Mouse (Mus musculus) CH12.LX (cell line): ENCODE results near the gene Atp6v0c. TPM values are rescaled to one million over a fixed set of nuclear protein-coding genes. Genes with fewer than 3 reads are reported as not detected.

Experiments used
- DNase-seq: peaks from one replicate; pipeline ENCODE4 v3.0.0-alpha.2; 2013; ENCODE audit errors: extremely low read depth
- H3K27ac ChIP-seq: 2 replicates; pipeline ENCODE4 v1.5.1; 2012; ENCODE audit warnings: low read depth, mild to moderate bottlenecking, control low read depth, moderate library complexity; ENCODE audit not compliant: insufficient read depth
- H3K27me3 ChIP-seq: replicated peaks from 2 replicates; pipeline ENCODE3; 2012; ENCODE audit warnings: inconsistent platforms
- H3K36me3 ChIP-seq, 2 experiments: replicated peaks in 1 of 2; 2 replicates each; pipeline versions ENCODE3 to v1.6.1; 2012; ENCODE audit warnings: inconsistent platforms in 1 of 2, low read length in 1 of 2, mild to moderate bottlenecking in 1 of 2, mixed read lengths in 1 of 2, moderate library complexity in 1 of 2; ENCODE audit not compliant: control insufficient read depth in 1 of 2, insufficient read depth in 1 of 2
- H3K4me1 ChIP-seq, 2 experiments: 2 replicates each; pipeline ENCODE4 v1.6.1; 2012; ENCODE audit warnings: inconsistent platforms in 1 of 2, moderate library complexity in 1 of 2; ENCODE audit not compliant: insufficient read depth in 2 of 2, control insufficient read depth in 1 of 2
- H3K4me2 ChIP-seq: 2 replicates; pipeline ENCODE4 v1.6.1; 2012; ENCODE audit warnings: low read depth, mild to moderate bottlenecking, control low read depth; ENCODE audit not compliant: poor library complexity, insufficient read depth, severe bottlenecking
- H3K4me3 ChIP-seq, 3 experiments: fragments of 150-350 bp in 1 of 3; sonication (generic) in 1 of 3; replicated peaks in 1 of 3; 2 replicates each; pipeline versions ENCODE3 to v1.5.1; 2011 to 2012; ENCODE audit warnings: low read depth in 2 of 3, low read length in 2 of 3, mild to moderate bottlenecking in 2 of 3, moderate library complexity in 2 of 3, control low read depth in 1 of 3, improper control_type of control experiment in 1 of 3, inconsistent platforms in 1 of 3, mixed read lengths in 1 of 3; ENCODE audit not compliant: poor library complexity in 1 of 3
- H3K79me2 ChIP-seq: replicated peaks from 2 replicates; pipeline ENCODE4 v1.6.1; 2012; ENCODE audit warnings: mild to moderate bottlenecking, moderate library complexity; ENCODE audit not compliant: control insufficient read depth, poor library complexity, insufficient read depth, severe bottlenecking; ENCODE audit errors: extremely low read depth
- H3K9ac ChIP-seq: 2 replicates; pipeline ENCODE4 v1.6.1; 2012; ENCODE audit warnings: low read depth, mild to moderate bottlenecking, control low read depth, moderate library complexity; ENCODE audit not compliant: insufficient read depth
- H3K9me3 ChIP-seq: replicated peaks from 2 replicates; pipeline ENCODE3; 2012; ENCODE audit warnings: low read length, inconsistent platforms, mixed read lengths
- BHLHE40 ChIP-seq: IDR thresholded peaks from 2 replicates; pipeline ENCODE4 v1.6.1; 2011; ENCODE audit warnings: mild to moderate bottlenecking, low read depth, low read length, improper control_type of control experiment
- CHD2 ChIP-seq: IDR thresholded peaks from 2 replicates; pipeline ENCODE4 v1.6.1; 2011; ENCODE audit warnings: low read length, improper control_type of control experiment
- CTCF ChIP-seq, 2 experiments: IDR thresholded peaks in 1 of 2; conservative IDR thresholded peaks in 1 of 2; 2 replicates each; pipeline ENCODE4 v1.5.1; 2011 to 2012; ENCODE audit warnings: low read depth in 2 of 2, low read length in 2 of 2, improper control_type of control experiment in 1 of 2, inconsistent platforms in 1 of 2, mild to moderate bottlenecking in 1 of 2, moderate library complexity in 1 of 2
- E2F4 ChIP-seq: IDR thresholded peaks from 2 replicates; pipeline ENCODE4 v1.6.1; 2011; ENCODE audit warnings: low read depth, low read length, improper control_type of control experiment; ENCODE audit not compliant: insufficient replicate concordance
- GABPA ChIP-seq: IDR thresholded peaks from 2 replicates; pipeline ENCODE4 v1.6.1; 2012; ENCODE audit warnings: low read depth, low read length, improper control_type of control experiment, inconsistent platforms; ENCODE audit not compliant: insufficient replicate concordance
- IRF4 ChIP-seq: IDR thresholded peaks from 2 replicates; pipeline ENCODE4 v1.6.1; 2014; ENCODE audit warnings: low read depth, mild to moderate bottlenecking, inconsistent platforms, low read length, improper control_type of control experiment
- JUN ChIP-seq: IDR thresholded peaks from 2 replicates; pipeline ENCODE4 v1.6.1; 2011; ENCODE audit warnings: low read depth, mild to moderate bottlenecking, low read length, improper control_type of control experiment, moderate library complexity; ENCODE audit not compliant: insufficient read depth
- KAT2A ChIP-seq: IDR thresholded peaks from 2 replicates; pipeline ENCODE4 v1.6.1; 2012; ENCODE audit warnings: low read length, improper control_type of control experiment, inconsistent platforms; ENCODE audit not compliant: insufficient replicate concordance
- MAX ChIP-seq: IDR thresholded peaks from 2 replicates; pipeline ENCODE4 v1.6.1; 2011; ENCODE audit warnings: low read length, improper control_type of control experiment
- MEF2A ChIP-seq: IDR thresholded peaks from 2 replicates; pipeline ENCODE4 v1.6.1; 2014; ENCODE audit warnings: low read depth, mild to moderate bottlenecking, inconsistent platforms, low read length, improper control_type of control experiment, borderline replicate concordance
- MYC ChIP-seq: IDR thresholded peaks from 2 replicates; pipeline ENCODE4 v1.6.1; 2011; ENCODE audit warnings: low read depth, mild to moderate bottlenecking, improper control_type of control experiment, low read length
- NELFE ChIP-seq: IDR thresholded peaks from 2 replicates; pipeline ENCODE4 v1.6.1; 2011; ENCODE audit warnings: low read depth, low read length, improper control_type of control experiment
- PAX5 ChIP-seq: IDR thresholded peaks from 2 replicates; pipeline ENCODE4 v1.6.1; 2012; ENCODE audit warnings: low read length, inconsistent platforms, mixed read lengths
- POLR2AphosphoS2 ChIP-seq: IDR thresholded peaks from 2 replicates; pipeline ENCODE4 v1.6.1; 2011; ENCODE audit warnings: low read depth, low read length, improper control_type of control experiment
- RCOR1 ChIP-seq: conservative IDR thresholded peaks from 2 replicates; pipeline ENCODE4 v1.6.1; 2012; ENCODE audit warnings: low read depth, mild to moderate bottlenecking, inconsistent platforms, low read length, improper control_type of control experiment
- SMC3 ChIP-seq: IDR thresholded peaks from 2 replicates; pipeline ENCODE4 v1.6.1; 2011; ENCODE audit warnings: low read depth, low read length, improper control_type of control experiment
- TCF12 ChIP-seq: IDR thresholded peaks from 2 replicates; pipeline ENCODE4 v1.6.1; 2014; ENCODE audit warnings: low read depth, mild to moderate bottlenecking, inconsistent platforms, low read length, improper control_type of control experiment
- UBTF ChIP-seq: IDR thresholded peaks from 2 replicates; pipeline ENCODE4 v1.6.1; 2012; ENCODE audit warnings: low read depth, mild to moderate bottlenecking, inconsistent platforms, low read length, improper control_type of control experiment, moderate library complexity
- USF1 ChIP-seq: IDR thresholded peaks from 2 replicates; pipeline ENCODE4 v1.6.1; 2014; ENCODE audit warnings: low read depth, mild to moderate bottlenecking, inconsistent platforms, low read length, improper control_type of control experiment
- USF2 ChIP-seq: conservative IDR thresholded peaks from 2 replicates; pipeline ENCODE4 v1.6.1; 2011; ENCODE audit warnings: low read depth, low read length, improper control_type of control experiment
- dilution Hi-C: fragments of 300-500 bp; cut with MboI; formaldehyde crosslinking; loops from 2 replicates; pipeline ENCODE4 v1.14.3; 2020; ENCODE audit warnings: low sequenced_read_pairs; ENCODE audit not compliant: extremely low pct_unique_long_range_greater_than_20kb, extremely low pct_ligation_motif_present
- in situ Hi-C: fragments of 300-500 bp; cut with MboI; formaldehyde crosslinking; loops from 3 replicates; pipeline ENCODE4 v1.14.3; 2019; ENCODE audit warnings: low sequenced_read_pairs, low pct_ligation_motif_present, low pct_unique_long_range_greater_than_20kb, mixed read lengths
- polyA plus RNA-seq: library from polyadenylated mRNA; unstranded; fragments of >175 nt; gene quantifications from 2 replicates; pipeline ENCODE4 v1.2.1, GENCODE M21; 2012; ENCODE audit warnings: low read depth; ENCODE audit not compliant: insufficient read length
- total RNA-seq, 2 experiments: library from RNA; depleted of rRNA; stranded (reverse); fragments of 300-350 nt in 1 of 2; fragments of >200 nt in 1 of 2; gene quantifications; 2 replicates each; pipeline ENCODE4 v1.2.3; 2012 to 2014

Atp6v0c gene
- total and polyA plus RNA-seq, 3 experiments = 49.1 to 407 (median 83.2) TPM

DNA sequence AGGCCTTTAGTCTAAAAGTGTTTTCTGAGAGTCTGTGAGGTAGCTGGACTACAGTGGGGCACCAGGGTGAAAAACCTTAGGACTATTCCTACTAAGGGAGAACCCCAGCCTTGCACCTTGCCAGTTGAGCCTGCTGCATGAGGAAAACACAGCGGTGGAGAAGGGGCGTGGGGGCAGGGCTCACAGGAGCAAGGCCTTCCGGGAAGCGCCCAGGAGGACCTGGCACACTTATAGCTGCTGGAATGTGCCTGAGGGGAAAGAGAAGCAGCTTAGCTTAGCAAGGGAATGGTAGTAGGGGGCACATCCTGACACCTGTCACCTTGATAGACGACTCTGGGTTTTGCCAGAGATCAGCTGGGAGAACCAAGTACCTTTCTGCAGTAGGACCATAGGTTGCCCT is 8.0 kb downstream of the Atp6v0c start:
- H3K4me2 ChIP-seq = no peak overlapping the region
- peaks cover under 1% of the 10 kb centered on the region; the same call in 1 of the 2 replicates for H3K79me2 ChIP-seq
- no peak for DNase-seq
- peaks cover 21 to 31% of the 10 kb centered on the region in 2 experiments for H3K36me3 ChIP-seq
- TF ChIP-seq USF1 (no peak), UBTF (no peak)
- H3K9me3 ChIP-seq = no peaks in the 10 kb centered on the region
- H3K27me3 ChIP-seq = no peaks in the 10 kb centered on the region
- H3K4me1 ChIP-seq = peaks cover 0 to 9% of the 10 kb centered on the region in 2 experiments; a peak in 2 of 4 replicates
- no peak overlapping the region for H3K4me3 ChIP-seq
- H3K27ac ChIP-seq = no peak overlapping the region
- dilution Hi-C loops (no loop called here), in situ Hi-C loops (no loop called here)
- H3K9ac ChIP-seq = no peak overlapping the region

- Histone ChIP-seq H3K4me3 (no peak overlapping the region), H3K9me3 (no peaks in the 10 kb centered on the region), H3K9ac (no peak overlapping the region), H3K27me3 (no peaks in the 10 kb centered on the region), H3K4me2 (no peak overlapping the region), H3K79me2 (no peaks in the 10 kb centered on the region), H3K27ac (no peak overlapping the region), H3K36me3 (peaks cover 0 to 2% of the 10 kb centered on the region in 2 experiments), H3K4me1 (peaks cover 0 to 7% of the 10 kb centered on the region in 2 experiments; a peak in 2 of 4 replicates)
- no peak for DNase-seq
- in situ Hi-C loops = no loop called here
- dilution Hi-C loops = no loop called here
- TF ChIP-seq GABPA = no peak
- no peak for TF ChIP-seq JUN
- TF ChIP-seq KAT2A = no peak
- TF ChIP-seq MAX = no peak
- no peak for TF ChIP-seq SMC3
- no peak for TF ChIP-seq BHLHE40
- no peak for TF ChIP-seq UBTF
Measured at GRCm38 (mm10) chr17:24157526-24157925, 12.0 kb downstream of the Atp6v0c start.

DNA sequence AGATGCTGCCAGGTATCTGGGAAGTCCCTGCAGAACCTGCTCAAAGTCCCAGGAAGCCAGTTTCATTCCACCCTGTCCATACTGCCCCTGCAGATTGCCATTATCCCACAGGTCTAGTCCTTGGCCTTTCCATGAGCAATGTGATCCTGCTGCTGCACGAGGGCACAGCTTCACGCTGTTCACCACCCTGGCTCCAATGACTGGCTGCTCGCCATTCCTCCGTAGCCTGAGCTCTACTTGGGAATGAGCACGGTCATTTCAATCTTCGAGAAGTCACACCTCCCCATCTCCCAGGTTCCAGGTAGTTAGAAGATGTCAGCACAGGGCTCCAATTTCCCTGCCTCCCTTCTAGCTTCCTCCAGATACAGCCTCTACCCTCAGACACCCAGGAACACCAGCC is 12.4 kb downstream of the Atp6v0c start:
- no peak for TF ChIP-seq CHD2
- TF ChIP-seq MAX = no peak
- TF ChIP-seq E2F4 = no peak
- TF ChIP-seq CTCF (conservative IDR thresholded peaks at IDR 0.05 in 1 of 2, IDR thresholded peaks at IDR 0.05 in 1 of 2; ENCODE audit: low read depth in 2 of 2, low read length in 2 of 2) = no peak
- no peak for TF ChIP-seq MYC
- no peak for TF ChIP-seq BHLHE40
- TF ChIP-seq JUN = no peak
- no peak for TF ChIP-seq GABPA
- no peak for TF ChIP-seq TCF12
- no peak for TF ChIP-seq POLR2AphosphoS2
- TF ChIP-seq IRF4 = no peak
- no peak for TF ChIP-seq NELFE
- no peak for TF ChIP-seq PAX5
- TF ChIP-seq UBTF = no peak
- no peak for TF ChIP-seq USF2
- no peak for TF ChIP-seq MEF2A
- TF ChIP-seq RCOR1 = no peak
- no peak overlapping the region for H3K4me3 ChIP-seq
- no peak overlapping the region for H3K4me2 ChIP-seq
- no peak overlapping the region for H3K27ac ChIP-seq
- no peaks in the 10 kb centered on the region for H3K79me2 ChIP-seq
- no peaks in the 10 kb centered on the region for H3K9me3 ChIP-seq
- in situ Hi-C loops = no loop called here
- dilution Hi-C loops = no loop called here
- H3K36me3 ChIP-seq = peaks cover 0 to 2% of the 10 kb centered on the region in 2 experiments
- DNase-seq = no peak
- no peak overlapping the region for H3K9ac ChIP-seq
- peaks cover 2 to 11% of the 10 kb centered on the region in 2 experiments; a peak in 2 of 4 replicates for H3K4me1 ChIP-seq
- no peaks in the 10 kb centered on the region for H3K27me3 ChIP-seq
